Comparison of ENCODE assay signal across 8 mouse cellular contexts in the genomic region with DNA sequence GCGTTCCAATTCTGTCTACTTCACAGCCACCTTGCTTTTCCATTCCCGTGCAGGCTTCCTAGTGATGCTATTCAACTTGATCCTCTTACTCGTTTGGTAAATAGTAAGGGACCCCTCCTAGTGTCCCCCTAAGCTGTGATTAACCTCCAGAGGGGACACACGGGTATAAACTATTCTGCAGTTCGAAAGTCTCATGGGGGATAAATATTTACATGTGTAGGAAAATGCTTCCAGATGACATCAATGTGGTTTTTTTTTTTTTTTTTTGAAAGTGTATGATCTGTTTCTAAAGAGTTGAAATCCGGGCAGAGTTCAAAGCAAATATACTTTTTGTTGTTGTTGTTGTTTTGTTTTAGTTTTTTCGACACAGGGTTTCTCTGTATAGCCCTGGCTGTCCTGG. TPM values are rescaled to one million over a fixed set of nuclear protein-coding genes. Genes with fewer than 3 reads are reported as not detected.
DNase-seq lines count a peak whose midpoint lies in the region; ATAC-seq and TF ChIP-seq lines count a peak whose summit lies in the region.
"Had no signal": no experiment of that assay in that cellular context is flagged by ENCODE, and none has a peak within 500 bp of the region (broad histone marks: within the 10 kb centered on the region; RNA-seq: fewer than 3 reads in every experiment).

No protein-coding gene starts in this region.

- peak overlapping the region; percentile 66 for H3K4me2 ChIP-seq in lung, embryonic 14.5 days
- H3K4me2 ChIP-seq in forebrain, postnatal 0 days (ENCODE audit: low read depth), result peak overlapping the region; percentile 56
- H3K4me2 ChIP-seq in liver, embryonic 11.5 days, result peak overlapping the region; percentile 84
- H3K4me2 ChIP-seq in stomach, embryonic 14.5 days (replicated peaks; ENCODE audit: low read depth, low read length), result peak overlapping the region; percentile 63

- H3K27me3 ChIP-seq in lung, embryonic 14.5 days (ENCODE audit: insufficient read depth, low read length), result no peaks in the 10 kb centered on the region
- no peaks in the 10 kb centered on the region for H3K27me3 ChIP-seq in forebrain, postnatal 0 days (ENCODE audit: insufficient read depth, low read length)
- no peaks in the 10 kb centered on the region for H3K27me3 ChIP-seq in liver, embryonic 11.5 days (replicated peaks; ENCODE audit: control insufficient read depth, insufficient read depth, low read length)
- no peaks in the 10 kb centered on the region for H3K27me3 ChIP-seq in stomach, embryonic 14.5 days (ENCODE audit: control insufficient read depth, insufficient read depth, low read length)

- H3K27ac ChIP-seq in lung, embryonic 14.5 days (ENCODE audit: low read depth), result peak overlapping the region; percentile 68
- H3K27ac ChIP-seq in forebrain, postnatal 0 days (ENCODE audit: low read depth, low read length), result peak overlapping the region; percentile 79
- H3K27ac ChIP-seq in liver, embryonic 11.5 days (ENCODE audit: low read depth, low read length), result peak overlapping the region; percentile 77
- peak overlapping the region; percentile 53; the same call in 1 of the 2 replicates for H3K27ac ChIP-seq in stomach, embryonic 14.5 days (ENCODE audit: low read length)

- 0 out of 2 replicates have a peak overlapping the region, but pooled peaks have one; percentile 38 for H3K9ac ChIP-seq in lung, embryonic 14.5 days
- peak overlapping the region; percentile 44 for H3K9ac ChIP-seq in forebrain, postnatal 0 days
- no peak overlapping the region; the same call in 1 of the 2 replicates for H3K9ac ChIP-seq in liver, embryonic 11.5 days (ENCODE audit: low read depth, low read length)
- no peak overlapping the region for H3K9ac ChIP-seq in stomach, embryonic 14.5 days (replicated peaks; ENCODE audit: low read depth, low read length)

- WGBS in lung, embryonic 14.5 days, result 36% methylated on average over 7 of the region's 7 CpGs
- 49% methylated on average over 7 of the region's 7 CpGs for WGBS in forebrain, postnatal 0 days
- WGBS in liver, embryonic 11.5 days, result 65% methylated on average over 7 of the region's 7 CpGs
- 52% methylated on average over 7 of the region's 7 CpGs for WGBS in stomach, embryonic 14.5 days

- ATAC-seq in lung, embryonic 14.5 days (ENCODE audit: insufficient read depth), result no peak
- no peak for ATAC-seq in forebrain, postnatal 0 days
- ATAC-seq in liver, embryonic 11.5 days (replicated peaks; ENCODE audit: low FRiP score), result no peak
- no peak for ATAC-seq in stomach, embryonic 14.5 days (ENCODE audit: insufficient number of reproducible peaks, insufficient read depth, low FRiP score, low read depth)

- H3K4me3 ChIP-seq in lung, embryonic 14.5 days (ENCODE audit: low read depth, low read length), result peak overlapping the region; percentile 36; the same call in 1 of the 2 replicates
- peak overlapping the region; percentile 39; the same call in 1 of the 2 replicates for H3K4me3 ChIP-seq in forebrain, postnatal 0 days (ENCODE audit: low read depth, low read length)
- H3K4me3 ChIP-seq in liver, embryonic 11.5 days (ENCODE audit: low read depth, low read length), result peak overlapping the region; percentile 49; the same call in 1 of the 2 replicates
- H3K4me3 ChIP-seq in stomach, embryonic 14.5 days (ENCODE audit: low read depth, low read length), result peak overlapping the region; percentile 27; the same call in 1 of the 2 replicates

- H3K4me1 ChIP-seq in lung, embryonic 14.5 days (ENCODE audit: insufficient read depth), result peaks cover 20% of the 10 kb centered on the region
- peaks cover 20% of the 10 kb centered on the region for H3K4me1 ChIP-seq in forebrain, postnatal 0 days (ENCODE audit: insufficient read depth)
- peaks cover 41% of the 10 kb centered on the region for H3K4me1 ChIP-seq in liver, embryonic 11.5 days (replicated peaks; ENCODE audit: control insufficient read depth, insufficient read depth, low read length)
- H3K4me1 ChIP-seq in stomach, embryonic 14.5 days (ENCODE audit: control insufficient read depth, insufficient read depth, low read length), result peaks cover 20% of the 10 kb centered on the region

- DNase-seq in lung, embryonic 14.5 days, result no peak
- no peak for DNase-seq in lung, postnatal 10 days
- DNase-seq in forebrain, postnatal 0 days, result no peak
- DNase-seq in liver, embryonic 11.5 days (ENCODE audit: low spot score), result no peak
- no peak for DNase-seq in left cerebral cortex, adult 8-10 months (ENCODE audit: low spot score in 2 of 2)
- DNase-seq in layer of hippocampus, adult 18-20 months (ENCODE audit: low spot score in 2 of 2), result no peak

- H3K9me3 ChIP-seq in lung, embryonic 14.5 days (ENCODE audit: low read depth, low read length), result no peaks in the 10 kb centered on the region
- H3K9me3 ChIP-seq in forebrain, postnatal 0 days (ENCODE audit: low read length), result no peaks in the 10 kb centered on the region
- no peaks in the 10 kb centered on the region for H3K9me3 ChIP-seq in liver, embryonic 11.5 days (ENCODE audit: control insufficient read depth, low read length)
- no peaks in the 10 kb centered on the region for H3K9me3 ChIP-seq in stomach, embryonic 14.5 days (ENCODE audit: control insufficient read depth, low read depth, low read length)
- H3K9me3 ChIP-seq: megakaryocyte, embryonic 14.5 days had no signal

- no peaks in the 10 kb centered on the region for H3K36me3 ChIP-seq in lung, embryonic 14.5 days (ENCODE audit: insufficient read depth)
- no peaks in the 10 kb centered on the region for H3K36me3 ChIP-seq in forebrain, postnatal 0 days (ENCODE audit: insufficient read depth)
- no peaks in the 10 kb centered on the region for H3K36me3 ChIP-seq in liver, embryonic 11.5 days (ENCODE audit: control insufficient read depth, insufficient read depth, low read length)
- no peaks in the 10 kb centered on the region for H3K36me3 ChIP-seq in stomach, embryonic 14.5 days (ENCODE audit: control insufficient read depth, insufficient read depth, low read length)

- TF ChIP-seq CTCF in lung, embryonic 14.5 days (IDR thresholded peaks at IDR 0.05; ENCODE audit: low read depth), result no peak
- no peak for TF ChIP-seq CTCF in forebrain, postnatal 0 days (IDR thresholded peaks at IDR 0.05; ENCODE audit: low read depth)

RNA-seq across cellular contexts. Expression of a gene that starts 29.8 kb away (rescaled TPM):
- polyA plus RNA-seq in lung, embryonic 14.5 days (2014; fragmentation: Nextera tagmentation; extraction: Ambion mirVana), result 19.8 and 21.0 TPM in 2 replicates
- total RNA-seq in forebrain, postnatal 0 days (2014; rRNA removed), result 5.0 and 5.9 TPM in 2 replicates
- polyA plus RNA-seq in forebrain, postnatal 0 days (2015; fragmentation: Nextera tagmentation; extraction: Ambion mirVana), result 3.2 and 3.5 TPM in 2 replicates
- 14.0 and 15.4 TPM in 2 replicates for polyA plus RNA-seq in liver, embryonic 11.5 days (2014; fragmentation: Nextera tagmentation; extraction: Ambion mirVana)
- 19.4 and 20.7 TPM in 2 replicates for polyA plus RNA-seq in stomach, embryonic 14.5 days (2014; fragmentation: Nextera tagmentation; extraction: Ambion mirVana)
- total RNA-seq in left cerebral cortex, adult 8-10 months (2022), result 10 to 100 TPM; 43.2 to 52.0 (median 45.0) TPM
- total RNA-seq in layer of hippocampus, adult 18-20 months (2021), result 1 to 10 TPM; 9.6 to 9.8 TPM

Comparison
In these comparisons a context has a peak if more than half of its experiments do, and no peak if none do; other contexts are left out.
1. H3K9ac ChIP-seq: peak in lung, embryonic 14.5 days (single experiment) and forebrain, postnatal 0 days (single experiment); none in liver, embryonic 11.5 days (single experiment) and stomach, embryonic 14.5 days (single experiment).
2. Peak in every context shown above with its lines, with median percentiles within 50 percentile points of each other: H3K27ac ChIP-seq, H3K4me2 ChIP-seq and H3K4me3 ChIP-seq.